Mouse (Mus musculus): ENCODE results near the gene Morn1.

DNA sequence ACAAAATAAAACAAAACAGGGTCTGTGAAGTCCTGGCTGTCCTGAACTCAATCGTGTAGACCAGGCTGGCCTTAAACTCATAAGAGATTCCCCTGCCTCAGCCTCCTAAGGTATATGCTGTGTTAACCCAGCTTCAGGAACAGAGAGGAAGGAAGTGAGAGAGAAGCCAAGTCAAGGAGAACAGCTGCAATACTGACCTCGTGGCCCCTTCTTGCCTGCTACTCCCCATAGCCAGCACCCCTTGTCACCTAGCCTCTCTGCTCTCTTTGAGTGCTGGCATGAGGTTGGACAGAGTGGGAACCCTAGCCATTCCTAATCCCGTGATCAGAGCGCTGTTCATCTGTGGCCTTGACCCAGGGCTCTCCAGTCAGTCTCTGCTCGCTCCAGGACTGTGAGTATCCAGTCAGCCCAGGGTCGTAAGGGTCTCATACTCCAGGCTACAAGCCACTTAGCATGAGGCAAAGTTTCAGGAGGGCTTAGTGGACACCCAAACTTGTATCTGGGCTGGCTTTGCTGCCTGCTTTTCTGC is 35.6 kb downstream of the Morn1 start:
- no peak for TF ChIP-seq CTCF (IDR thresholded peaks at IDR 0.05; ENCODE audit: low read depth)
- no peak for TF ChIP-seq EP300 (IDR thresholded peaks at IDR 0.05; ENCODE audit: low read depth)
